Mouse (Mus musculus) limb, embryonic 11.5 days (tissue): Measurements from ENCODE around the gene Sh3d19. TPM values are rescaled to one million over a fixed set of nuclear protein-coding genes. Genes with fewer than 3 reads are reported as not detected.
A peak's percentile ranks its signal among the peaks of the same experiment; 100 is the strongest.

Source experiments
- ATAC-seq: fragments of 200-750 bp; cut with Nextera tagmentation; 2 replicates; pipeline ENCODE4 v1.8.0; 2017; ENCODE audit warnings: low read depth; ENCODE audit not compliant: insufficient number of reproducible peaks, low FRiP score, low TSS enrichment
- DNase-seq: peaks from one replicate; pipeline ENCODE4 v3.0.0-alpha.2; 2015; ENCODE audit warnings: low spot score
- H3K27ac ChIP-seq: fragments of 300-500 bp; sonication (generic); replicated peaks from 2 replicates; pipeline ENCODE4 v1.5.1; 2014; ENCODE audit warnings: low read depth, mild to moderate bottlenecking, low read length
- H3K27me3 ChIP-seq: fragments of 300-500 bp; sonication (generic); 2 replicates; pipeline ENCODE4 v1.6.1; 2014; ENCODE audit warnings: mild to moderate bottlenecking, low read length, mixed read lengths; ENCODE audit not compliant: control insufficient read depth, insufficient read depth
- H3K36me3 ChIP-seq: fragments of 300-500 bp; sonication (generic); 2 replicates; pipeline ENCODE4 v1.6.1; 2014; ENCODE audit warnings: mild to moderate bottlenecking, low read length, moderate library complexity, mixed read lengths; ENCODE audit not compliant: control insufficient read depth, insufficient read depth
- H3K4me1 ChIP-seq: fragments of 300-500 bp; sonication (generic); 2 replicates; pipeline ENCODE4 v1.6.1; 2014; ENCODE audit warnings: low read length, mixed read lengths; ENCODE audit not compliant: control insufficient read depth, insufficient read depth
- H3K4me2 ChIP-seq: fragments of 300-500 bp; sonication (generic); 2 replicates; pipeline ENCODE4 v1.6.1; 2014; ENCODE audit warnings: low read depth, mild to moderate bottlenecking, moderate library complexity; ENCODE audit not compliant: severe bottlenecking
- H3K4me3 ChIP-seq: fragments of 300-500 bp; sonication (generic); 2 replicates; pipeline ENCODE4 v1.5.1; 2014; ENCODE audit warnings: low read depth, low read length
- H3K9ac ChIP-seq: fragments of 300-500 bp; sonication (generic); 2 replicates; pipeline ENCODE4 v1.6.1; 2014; ENCODE audit warnings: mild to moderate bottlenecking, low read length
- H3K9me3 ChIP-seq: fragments of 300-500 bp; sonication (generic); 2 replicates; pipeline ENCODE4 v1.6.1; 2016; ENCODE audit warnings: low read length; ENCODE audit not compliant: control insufficient read depth
- WGBS: fragments of 180-500 bp; shearing (Covaris S2); extraction: QIAGEN DNeasy Blood & Tissue Kit; methylation state at CpG from one replicate; pipeline ENCODE4 v1.1.7; 2014; 5-methylcytosine and 5-hydroxymethylcytosine counted together
- polyA plus RNA-seq: library from polyadenylated mRNA; unstranded; fragments of >200 nt; fragmentation: Nextera tagmentation; extraction: Ambion mirVana; gene quantifications from 2 replicates; pipeline ENCODE4 v1.2.1, GENCODE M21; 2014

The Sh3d19 gene
- polyA plus RNA-seq, 1 experiment from 2014 or later, result 19.4 TPM

DNA sequence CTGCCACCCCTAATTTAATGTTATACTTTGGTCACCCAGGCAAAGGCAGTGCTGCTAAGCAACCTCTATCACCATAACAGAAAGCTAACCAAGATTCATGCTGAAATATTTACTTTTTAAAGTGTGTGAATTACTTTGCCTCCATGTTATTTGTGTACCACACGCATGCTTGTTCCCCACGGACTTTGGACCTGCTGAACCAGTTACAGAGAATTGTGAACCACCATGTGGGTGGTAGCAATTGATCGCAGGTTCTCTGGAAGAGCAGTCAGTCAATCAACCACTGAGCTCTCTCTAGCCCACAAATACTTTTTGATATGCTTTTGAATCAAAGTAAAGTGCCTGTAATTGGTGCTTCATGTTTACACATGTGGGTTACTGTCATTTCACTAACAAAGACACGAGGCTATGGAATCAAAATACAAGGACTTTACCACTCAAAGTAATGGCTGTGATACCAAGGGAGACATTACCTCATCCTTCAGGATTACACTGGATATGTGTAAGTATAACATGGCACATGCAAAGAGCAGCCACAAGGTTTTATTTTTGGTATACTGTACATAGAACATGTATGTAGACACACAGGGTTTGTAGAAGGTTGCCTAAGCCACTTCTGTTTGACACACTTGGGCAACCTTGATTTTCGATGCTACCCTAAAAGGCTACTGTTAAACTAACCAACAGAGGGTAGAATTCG, 164.2 kb downstream of the Sh3d19 start:
- Histone ChIP-seq H3K27me3 (no peaks in the 10 kb centered on the region), H3K4me3 (no peak overlapping the region), H3K4me1 (no peaks in the 10 kb centered on the region), H3K27ac (no peak overlapping the region), H3K9me3 (no peaks in the 10 kb centered on the region), H3K9ac (no peak overlapping the region), H3K36me3 (peaks cover 15% of the 10 kb centered on the region), H3K4me2 (no peak overlapping the region)
- DNase-seq (no peak), ATAC-seq (no peak)
- WGBS, result 94% methylated on average over 6 of the region's 6 CpGs

DNA sequence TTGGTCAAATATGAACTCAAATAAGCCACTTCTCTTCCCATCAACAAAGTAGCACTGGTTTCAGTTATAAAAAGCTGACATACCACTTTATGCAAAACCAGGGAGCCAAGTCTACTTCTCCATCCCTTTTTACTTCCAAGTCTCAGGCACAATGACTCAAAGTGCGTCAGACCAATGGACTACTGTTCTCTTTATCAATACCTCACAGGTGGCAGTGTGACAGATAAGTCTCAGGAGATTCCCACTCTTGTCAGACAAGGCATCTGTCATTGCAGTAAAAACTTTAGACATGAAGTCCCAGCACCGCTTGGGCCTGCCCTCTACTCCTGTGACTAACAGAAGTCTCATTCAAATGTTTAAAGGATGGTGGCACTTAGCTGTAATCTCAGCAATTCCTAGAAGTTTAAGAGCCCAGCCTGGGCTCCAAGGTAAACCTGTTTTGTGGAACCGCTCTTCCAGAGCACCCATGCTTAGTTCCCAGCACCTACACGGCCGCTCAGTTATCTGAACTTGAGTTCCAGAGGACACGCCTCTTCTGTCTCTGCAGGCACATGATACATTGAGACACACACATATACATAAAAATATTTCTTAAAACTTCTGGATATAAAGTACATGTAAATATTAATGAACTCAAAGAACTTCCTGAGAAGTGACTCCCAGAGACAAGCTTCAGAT, 165.1 kb downstream of the Sh3d19 start:
- Histone ChIP-seq H3K36me3 (peaks cover 17% of the 10 kb centered on the region), H3K4me2 (no peak overlapping the region), H3K27me3 (no peaks in the 10 kb centered on the region), H3K27ac (no peak overlapping the region), H3K9me3 (no peaks in the 10 kb centered on the region), H3K4me1 (no peaks in the 10 kb centered on the region), H3K9ac (no peak overlapping the region), H3K4me3 (no peak overlapping the region)
- DNase-seq (no peak), ATAC-seq (no peak)
- 88% methylated on average over 6 of the region's 6 CpGs for WGBS

DNA sequence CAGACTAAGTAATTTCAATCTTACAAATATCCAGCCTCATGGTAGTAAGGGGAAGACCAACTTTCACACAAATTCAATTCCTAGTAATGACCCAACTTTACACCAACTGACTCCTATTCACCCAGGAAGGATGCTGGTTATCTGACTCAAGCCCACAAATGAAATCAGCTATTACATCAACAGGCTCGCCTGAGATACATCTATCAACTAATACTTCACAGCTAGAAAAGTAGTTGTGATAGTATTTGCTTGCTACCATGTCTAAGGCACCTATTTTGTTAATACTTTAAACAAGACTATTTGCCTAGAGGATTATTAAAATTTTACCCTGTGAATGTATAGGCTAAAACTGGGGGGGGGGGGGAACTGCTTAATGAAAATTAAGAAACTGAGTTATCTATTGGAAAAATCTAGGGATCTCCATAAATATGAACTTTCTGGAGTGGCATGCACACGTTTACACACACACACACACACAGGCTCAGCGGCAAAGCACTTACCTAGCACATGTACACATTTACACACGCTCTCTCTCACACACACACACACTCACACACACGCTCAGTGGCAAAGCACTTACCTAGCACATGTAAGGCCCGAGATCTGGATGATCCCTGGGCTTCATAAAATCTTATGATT, 166.1 kb downstream of the Sh3d19 start:
- H3K4me1 ChIP-seq, result no peaks in the 10 kb centered on the region
- H3K9me3 ChIP-seq, result no peaks in the 10 kb centered on the region
- DNase-seq (no peak), ATAC-seq (no peak)
- no peak overlapping the region for H3K9ac ChIP-seq
- H3K4me3 ChIP-seq, result no peak overlapping the region
- no peak overlapping the region for H3K4me2 ChIP-seq
- no peak overlapping the region for H3K27ac ChIP-seq
- WGBS, result 91% methylated on average over 6 of the region's 6 CpGs
- H3K36me3 ChIP-seq, result peaks cover 17% of the 10 kb centered on the region
- no peaks in the 10 kb centered on the region for H3K27me3 ChIP-seq

DNA sequence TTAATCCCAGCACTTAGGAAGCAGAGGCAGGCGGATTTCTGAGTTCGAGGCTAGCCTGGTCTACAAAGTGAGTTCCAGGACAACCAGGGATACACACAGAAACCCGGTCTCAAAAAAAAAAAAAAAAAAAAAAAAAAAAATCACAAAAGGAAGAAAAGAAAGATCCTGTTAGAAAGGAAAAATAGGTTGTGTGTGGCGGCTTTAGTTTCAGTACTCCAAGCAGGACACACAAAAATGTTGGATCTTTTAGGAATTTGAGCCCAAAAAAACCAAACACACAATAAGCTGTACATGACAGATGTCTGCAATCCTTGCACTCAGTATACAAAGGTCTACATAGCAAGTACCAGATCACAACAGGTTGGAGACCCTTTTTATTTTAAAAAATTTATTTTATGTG, 168.8 kb downstream of the Sh3d19 start:
- peaks cover 17% of the 10 kb centered on the region for H3K36me3 ChIP-seq
- H3K4me2 ChIP-seq, result no peak overlapping the region
- 91% methylated on average over 4 of the region's 4 CpGs for WGBS
- H3K27ac ChIP-seq, result no peak overlapping the region
- no peaks in the 10 kb centered on the region for H3K27me3 ChIP-seq
- H3K4me1 ChIP-seq, result no peaks in the 10 kb centered on the region
- DNase-seq (no peak), ATAC-seq (no peak)
- H3K9ac ChIP-seq, result no peak overlapping the region
- no peak overlapping the region for H3K4me3 ChIP-seq
- no peaks in the 10 kb centered on the region for H3K9me3 ChIP-seq

DNA sequence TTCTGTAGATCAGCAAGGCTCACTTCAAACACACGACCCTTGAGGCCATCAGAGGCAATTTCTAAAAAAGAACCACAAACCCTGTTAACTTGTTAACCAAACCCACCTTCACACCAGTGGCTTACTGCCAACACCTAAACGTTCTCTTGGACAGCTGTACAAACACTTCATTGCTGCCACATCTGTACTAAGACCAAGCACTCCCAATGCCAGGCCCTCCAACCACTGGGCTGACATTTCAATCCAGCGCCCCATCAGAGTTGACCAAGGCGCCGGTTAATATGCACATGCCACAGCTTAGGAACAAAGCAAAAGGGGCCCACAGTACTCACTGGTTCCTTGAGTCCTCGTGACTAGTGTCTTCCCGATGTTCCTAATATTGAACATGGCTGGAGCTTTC, 170.5 kb downstream of the Sh3d19 start:
- peak overlapping the region; percentile 77 for H3K4me2 ChIP-seq
- H3K9me3 ChIP-seq, result no peaks in the 10 kb centered on the region
- H3K4me1 ChIP-seq, result no peaks in the 10 kb centered on the region
- H3K9ac ChIP-seq, result peak overlapping the region; percentile 99
- ATAC-seq (no peak), DNase-seq (peak; percentile 36)
- WGBS, result 19% methylated on average over 7 of the region's 7 CpGs
- H3K27ac ChIP-seq, result no peak overlapping the region
- peak overlapping the region; percentile 98 for H3K4me3 ChIP-seq
- peaks cover 12% of the 10 kb centered on the region for H3K36me3 ChIP-seq
- H3K27me3 ChIP-seq, result no peaks in the 10 kb centered on the region

DNA sequence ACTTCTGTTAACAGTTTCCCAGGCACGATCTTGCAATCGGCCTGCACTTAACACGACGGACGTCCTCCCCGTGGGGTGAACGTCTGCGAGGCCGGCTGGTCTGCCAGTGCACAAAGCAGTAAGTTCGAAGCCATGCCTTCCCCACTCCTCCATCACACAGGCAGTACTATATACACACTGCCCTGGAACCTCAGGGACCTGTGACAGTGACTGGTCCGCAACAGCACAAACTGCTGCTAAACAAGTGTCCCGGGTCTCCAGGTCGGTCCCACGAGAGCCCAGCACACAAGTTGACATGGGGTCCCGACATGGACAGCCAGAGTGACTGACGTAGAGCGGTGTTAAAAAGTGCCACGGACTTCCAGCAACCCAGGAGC, 171.0 kb downstream of the Sh3d19 start:
- peak overlapping the region; percentile 84 for H3K27ac ChIP-seq
- peaks cover 12% of the 10 kb centered on the region for H3K36me3 ChIP-seq
- H3K4me1 ChIP-seq, result no peaks in the 10 kb centered on the region
- WGBS, result 2% methylated on average over 18 of the region's 18 CpGs
- peak overlapping the region; percentile 98 for H3K4me3 ChIP-seq
- ATAC-seq (no peak), DNase-seq (peak; percentile 62)
- no peaks in the 10 kb centered on the region for H3K27me3 ChIP-seq
- peak overlapping the region; percentile 77 for H3K4me2 ChIP-seq
- no peaks in the 10 kb centered on the region for H3K9me3 ChIP-seq
- H3K9ac ChIP-seq, result peak overlapping the region; percentile 99

DNA sequence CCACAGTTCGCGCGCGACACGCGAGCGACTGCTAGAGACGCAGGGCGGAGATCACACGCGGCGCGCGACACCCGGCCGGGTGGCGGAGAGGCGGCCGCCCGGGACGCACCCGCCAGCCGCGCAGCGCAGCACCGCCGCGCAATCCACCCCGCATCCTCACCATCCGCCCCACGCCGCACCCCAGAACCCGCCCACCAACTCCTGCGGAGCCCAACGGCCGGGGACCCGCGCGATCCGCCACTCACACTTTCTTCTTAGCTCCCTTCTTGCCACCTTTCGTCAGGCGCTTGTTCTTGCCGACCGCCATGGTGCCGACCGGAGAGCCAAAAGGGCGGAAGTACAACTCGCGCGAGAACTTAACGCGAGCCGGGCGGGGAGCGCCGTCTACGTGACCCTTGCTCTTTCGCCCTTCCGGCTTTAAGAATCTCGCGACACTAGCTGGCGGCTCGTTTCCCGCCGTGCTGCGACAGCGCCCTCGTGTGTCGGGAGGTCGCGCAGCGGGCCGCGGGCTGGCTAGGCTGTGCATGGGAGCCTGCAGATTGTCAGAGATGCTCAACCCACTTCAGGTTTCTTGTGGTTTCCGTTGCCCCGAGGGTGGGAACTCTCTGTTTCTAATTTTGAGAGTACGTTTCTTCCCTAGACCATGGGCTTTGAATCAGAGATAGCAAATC, 171.5 kb downstream of the Sh3d19 start, which contains the start of gene Rps3a1:
Gene Rps3a1, minus strand, starts transcription at position 440 of the 671 bp plus-strand sequence.
- H3K36me3 ChIP-seq, result peaks cover 10% of the 10 kb centered on the region
- peak within 1 kb of the TSS; percentile 84 for H3K27ac ChIP-seq
- no peaks in the 10 kb centered on the region for H3K4me1 ChIP-seq
- H3K9me3 ChIP-seq, result no peaks in the 10 kb centered on the region
- peak within 1 kb of the TSS; percentile 77 for H3K4me2 ChIP-seq
- under 1% methylated on average over 73 of the region's 77 CpGs for WGBS
- peak; percentile 93 for ATAC-seq
- H3K4me3 ChIP-seq, result peak within 1 kb of the TSS; percentile 98
- no peaks in the 10 kb centered on the region for H3K27me3 ChIP-seq
- DNase-seq, result peak; percentile 100
- H3K9ac ChIP-seq, result peak within 1 kb of the TSS; percentile 99

DNA sequence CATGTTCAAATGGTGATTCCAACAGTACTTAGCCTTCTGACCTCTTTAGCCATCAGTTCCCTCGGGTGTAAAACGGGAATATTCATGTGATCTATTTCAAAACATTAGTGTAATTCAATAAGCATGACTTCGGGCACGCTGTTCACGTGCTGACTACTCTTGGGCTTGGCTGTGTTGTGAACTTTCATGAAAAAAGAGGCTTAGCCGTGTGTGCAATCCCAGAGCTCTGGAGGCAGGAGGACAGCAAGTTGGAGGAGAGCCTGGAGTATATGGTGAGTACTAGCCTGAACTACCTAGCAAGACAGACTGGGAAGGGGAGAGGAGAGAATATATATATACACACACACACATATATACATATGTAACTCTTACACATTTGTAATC, 172.0 kb downstream of the Sh3d19 start:
- 40% methylated on average over 6 of the region's 6 CpGs for WGBS
- Histone ChIP-seq H3K9me3 (no peaks in the 10 kb centered on the region), H3K36me3 (peaks cover 7% of the 10 kb centered on the region), H3K9ac (peak overlapping the region; percentile 38; the same call in 1 of the 2 replicates), H3K4me2 (no peak overlapping the region), H3K4me1 (no peaks in the 10 kb centered on the region), H3K27ac (no peak overlapping the region), H3K4me3 (no peak overlapping the region), H3K27me3 (no peaks in the 10 kb centered on the region)
- peak; percentile 10; the same call in 1 of the 2 replicates for ATAC-seq
- peak; percentile 24 for DNase-seq
